Mouse (Mus musculus) erythroid progenitor cell, adult 5-6 weeks (primary cell): ENCODE measurements around the gene Eif4e2. TPM values are rescaled to one million over a fixed set of nuclear protein-coding genes. Genes with fewer than 3 reads are reported as not detected.

Source experiments
- ATAC-seq: replicated peaks from 2 replicates; pipeline ENCODE4 v1.8.0; 2016; ENCODE audit warnings: moderate number of reproducible peaks, mild to moderate bottlenecking, moderate TSS enrichment, inconsistent platforms; ENCODE audit not compliant: poor library complexity, low FRiP score, severe bottlenecking
- total RNA-seq, 2 experiments: library from RNA; stranded (forward) in 1 of 2; stranded (reverse) in 1 of 2; fragments of 150-400 nt in 1 of 2; fragments of 186-747, 209-891 nt in 1 of 2; gene quantifications; 2 replicates each; pipeline versions ENCODE4 v1.2.3 to v1.2.4; 2015 to 2017; ENCODE audit warnings: low replicate concordance in 2 of 2

Gene Eif4e2
- 37.8 and 49.9 TPM in 2 replicates for total RNA-seq (2015; ENCODE audit: low replicate concordance)
- 22.8 and 29.3 TPM in 2 replicates for total RNA-seq (2017; ENCODE audit: low replicate concordance)

- ATAC-seq, result peak; percentile 97
These were observed at the start of gene Eif4e2 for GRCm38 (mm10) chr1:87213735-87214704. Gene Eif4e2, plus strand, starts transcription at chr1:87213914.

DNA sequence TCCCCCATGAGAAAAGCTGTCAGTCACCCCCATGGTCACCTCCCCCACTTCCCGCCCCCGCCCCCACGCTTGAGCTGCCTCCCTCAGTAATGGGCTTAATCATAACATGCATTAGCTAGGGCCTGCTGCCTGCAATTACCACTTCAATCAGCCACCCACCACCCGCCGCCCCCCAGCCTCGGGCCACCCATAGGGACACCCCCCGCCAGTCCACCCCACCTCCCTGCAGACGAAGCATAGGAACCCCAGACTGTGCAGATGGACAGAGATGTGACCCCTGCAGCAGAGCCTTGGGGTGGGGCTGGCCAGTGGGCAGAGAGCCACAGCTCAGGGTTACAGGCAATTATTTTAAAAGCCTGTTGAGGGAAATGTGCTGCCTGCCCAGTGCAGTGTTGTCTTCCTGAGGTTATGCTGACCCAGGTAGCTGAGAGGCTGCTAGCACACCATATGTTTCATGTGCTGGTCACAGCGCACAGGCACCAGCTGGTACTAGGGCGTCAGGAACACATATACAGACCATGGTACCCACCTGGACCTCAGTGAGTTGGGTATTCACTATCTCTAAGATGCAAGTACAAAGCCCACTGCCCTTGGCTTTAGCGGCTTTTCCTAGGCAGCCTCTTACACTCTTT lies 49.4 kb upstream of the Eif4e2 start:
- ATAC-seq, result no peak

DNA sequence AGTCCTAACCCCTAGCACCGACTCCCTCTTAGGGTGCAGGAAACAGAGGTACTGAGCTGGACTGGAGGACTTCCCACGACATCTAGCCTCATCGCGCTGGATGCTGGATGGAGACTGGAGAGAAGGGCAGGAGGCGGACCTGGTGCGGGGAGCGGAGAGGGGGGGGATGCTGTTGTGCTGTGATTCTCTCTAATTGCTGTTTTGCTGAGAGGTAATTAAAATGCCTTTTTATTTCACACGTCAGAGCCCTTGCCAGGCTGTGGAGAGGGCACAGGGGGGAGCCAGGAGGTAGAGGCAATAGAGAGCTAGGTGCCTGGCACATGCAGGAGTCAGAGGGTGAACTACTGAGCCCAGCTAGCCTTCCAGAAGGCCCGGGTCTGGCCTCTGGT lies 48.9 kb upstream of the Eif4e2 start:
- no peak for ATAC-seq

GRCm38 (mm10) chr1:87170458-87170857 lies 43.3 kb upstream of the Eif4e2 start:
- no peak for ATAC-seq

GRCm38 (mm10) chr1:87171312-87171711 lies 42.4 kb upstream of the Eif4e2 start:
- ATAC-seq, result no peak

DNA sequence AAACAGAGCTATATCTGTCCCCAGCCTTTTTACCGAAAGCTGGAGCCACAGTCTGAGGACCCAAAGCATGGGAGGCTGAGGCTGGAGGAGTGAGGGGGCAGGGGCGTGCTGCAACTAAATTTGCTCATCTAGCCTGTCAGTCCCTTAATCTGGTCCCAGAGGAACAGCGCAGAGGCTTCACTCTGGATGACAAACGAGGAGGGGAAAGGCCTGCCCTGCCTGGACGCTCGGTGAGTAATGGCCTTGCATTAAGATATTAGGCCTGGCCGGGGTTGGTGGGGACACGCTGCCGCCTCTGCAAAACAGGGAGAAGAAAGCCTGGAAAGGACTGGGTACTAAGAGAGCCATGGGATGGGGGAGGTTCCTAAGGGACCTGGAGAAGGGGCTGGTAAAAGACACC lies 41.4 kb upstream of the Eif4e2 start:
- no peak for ATAC-seq

GRCm38 (mm10) chr1:87174006-87174955 lies 39.4 kb upstream of the Eif4e2 start:
- ATAC-seq, result no peak

DNA sequence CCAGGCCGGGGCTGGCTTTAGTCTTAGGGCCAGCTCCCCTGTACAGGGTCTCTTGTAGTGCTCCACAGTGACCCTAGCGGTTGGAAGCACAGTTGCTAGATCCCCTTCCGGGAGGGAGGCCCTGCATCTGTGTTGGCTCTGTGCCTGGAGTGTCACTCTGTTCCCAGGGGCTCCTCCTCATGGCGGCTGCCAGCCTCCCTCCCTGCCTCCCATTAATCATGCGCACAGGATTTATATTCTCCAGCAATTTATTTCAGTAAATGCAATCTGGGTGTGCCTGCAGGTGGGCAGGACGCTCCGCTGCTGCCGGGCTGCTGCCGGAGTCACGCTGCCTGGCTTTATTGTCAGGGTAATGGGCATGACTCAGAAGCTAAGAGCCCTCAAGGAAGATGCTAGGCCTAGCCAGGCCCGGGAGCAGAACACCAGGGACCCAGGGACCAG lies 37.8 kb upstream of the Eif4e2 start:
- ATAC-seq, result no peak

DNA sequence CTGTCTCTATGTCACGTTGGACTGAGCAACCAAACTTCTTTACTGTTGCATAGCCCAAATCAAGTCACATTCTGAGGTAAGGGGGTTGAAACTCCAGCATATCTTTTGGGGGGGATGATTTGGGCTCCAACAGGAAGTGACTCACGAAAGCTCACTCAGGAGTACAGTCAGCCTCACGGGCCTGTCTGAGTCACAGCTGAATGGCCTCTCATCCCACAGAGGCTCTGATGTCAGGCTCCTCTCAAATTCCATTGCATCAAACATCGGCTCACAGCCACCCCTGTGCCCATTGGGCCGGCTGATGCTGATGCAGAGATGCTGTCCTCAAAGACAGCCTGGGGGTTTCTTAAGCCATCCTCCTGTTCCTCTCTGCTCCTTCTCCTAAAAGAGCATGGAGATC lies 32.8 kb upstream of the Eif4e2 start:
- no peak for ATAC-seq

GRCm38 (mm10) chr1:87183013-87183412 lies 30.7 kb upstream of the Eif4e2 start, which contains the start of gene Prss56:
Gene Prss56, plus strand, starts transcription at chr1:87183313.
- no peak for ATAC-seq

GRCm38 (mm10) chr1:87183998-87184750 lies 29.5 kb upstream of the Eif4e2 start:
- ATAC-seq, result no peak

DNA sequence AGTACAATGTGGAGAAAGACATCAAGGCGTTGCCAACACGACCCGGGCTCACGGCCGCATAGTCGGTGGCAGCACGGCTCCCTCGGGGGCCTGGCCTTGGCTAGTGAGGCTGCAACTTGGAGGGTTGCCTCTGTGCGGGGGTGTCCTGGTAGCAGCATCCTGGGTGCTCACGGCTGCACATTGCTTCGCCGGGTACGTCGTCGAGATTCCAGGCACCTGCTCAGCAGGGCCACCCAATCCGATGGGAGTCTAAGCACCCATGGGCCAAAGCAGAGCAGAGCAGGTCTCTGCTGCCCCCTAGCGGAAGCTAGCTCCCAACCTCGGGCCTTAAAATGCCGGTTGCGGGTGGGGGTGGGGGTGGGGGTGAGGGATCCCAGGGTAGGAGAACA lies 29.0 kb upstream of the Eif4e2 start:
- no peak for ATAC-seq

- ATAC-seq, result no peak
These were observed 28.2 kb upstream of the Eif4e2 start for GRCm38 (mm10) chr1:87185526-87185925.

DNA sequence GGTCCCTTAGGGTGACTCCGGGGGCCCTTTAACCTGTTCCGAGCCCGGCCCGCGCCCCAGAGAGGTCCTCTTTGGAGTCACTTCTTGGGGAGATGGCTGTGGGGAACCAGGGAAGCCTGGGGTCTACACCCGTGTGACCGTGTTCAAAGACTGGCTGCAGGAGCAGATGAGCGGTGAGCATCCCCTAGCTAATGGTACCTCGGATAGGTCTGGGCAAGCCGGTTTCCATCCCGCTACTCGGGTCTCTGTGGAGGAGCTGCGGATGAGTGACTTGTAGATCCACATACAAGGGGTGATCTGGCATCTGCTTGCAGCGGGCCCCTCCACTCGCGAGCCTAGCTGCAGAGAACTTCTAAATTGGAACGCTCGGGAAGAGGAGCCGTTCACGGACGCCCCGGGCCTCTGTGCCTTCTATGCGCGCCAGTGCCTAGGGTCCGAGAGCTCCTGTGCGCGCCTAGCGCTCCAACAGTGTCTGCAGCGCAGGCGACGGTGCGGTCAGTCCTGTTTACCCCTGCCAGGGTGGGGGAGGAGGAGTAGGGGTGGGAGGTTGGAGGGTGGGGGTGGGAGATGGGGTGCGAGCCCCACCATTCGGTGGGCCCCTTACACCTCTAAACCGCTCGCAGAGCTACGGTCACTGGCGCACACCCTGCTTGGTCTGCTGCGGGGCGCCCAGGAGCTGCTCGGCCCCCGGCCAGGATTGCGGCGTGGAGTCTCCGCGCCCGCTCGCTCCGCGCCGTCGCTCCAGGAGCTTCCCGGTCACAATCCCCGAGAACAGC lies 27.3 kb upstream of the Eif4e2 start:
- ATAC-seq, result no peak

- ATAC-seq, result peak; percentile 53; the same call in 1 of the 2 replicates
These were observed 26.7 kb upstream of the Eif4e2 start for GRCm38 (mm10) chr1:87187037-87187355.

DNA sequence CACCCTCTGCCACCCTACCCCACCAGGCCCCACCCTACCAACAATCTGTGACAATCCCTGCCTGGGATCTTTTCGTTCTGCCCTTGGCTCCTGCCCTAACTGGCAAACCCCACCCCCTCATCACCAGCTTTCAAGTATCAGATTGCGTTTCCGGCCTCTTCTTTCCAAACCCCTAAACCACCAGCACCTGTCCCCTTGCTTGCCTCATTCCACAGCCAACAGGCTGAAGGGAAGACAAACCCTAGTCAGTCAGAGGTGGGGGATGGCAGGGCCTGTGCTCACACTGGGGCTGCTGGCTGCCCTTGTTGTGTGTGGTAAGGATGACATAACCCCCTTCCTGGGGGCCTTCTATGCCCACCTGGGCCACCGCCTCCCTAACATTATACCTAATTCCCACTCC lies 23.3 kb upstream of the Eif4e2 start, which contains the start of gene Chrnd:
TSS of gene Chrnd (plus strand) at position 179 of the 400 bp plus-strand sequence.
- no peak for ATAC-seq

DNA sequence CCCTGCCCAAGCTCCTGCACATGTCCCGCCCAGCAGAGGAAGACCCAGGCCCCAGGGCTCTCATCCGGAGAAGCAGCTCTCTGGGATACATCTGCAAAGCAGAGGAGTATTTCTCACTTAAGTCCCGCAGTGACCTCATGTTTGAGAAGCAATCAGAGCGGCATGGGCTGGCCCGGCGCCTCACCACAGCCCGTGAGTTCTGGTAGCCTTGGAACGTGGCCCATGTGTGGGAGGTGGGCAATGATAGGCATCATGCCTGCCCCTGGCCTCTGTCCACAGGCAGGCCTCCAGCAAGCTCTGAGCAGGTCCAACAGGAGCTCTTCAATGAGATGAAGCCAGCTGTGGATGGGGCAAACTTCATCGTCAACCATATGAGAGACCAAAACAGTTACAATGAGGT lies 16.4 kb upstream of the Eif4e2 start:
- no peak for ATAC-seq
